Mouse (Mus musculus): ENCODE results near the gene Kcnj15. TPM values are rescaled to one million over a fixed set of nuclear protein-coding genes. Genes with fewer than 3 reads are reported as not detected.

Gene Kcnj15
- total RNA-seq (2023): not detected in 4 replicates

DNA sequence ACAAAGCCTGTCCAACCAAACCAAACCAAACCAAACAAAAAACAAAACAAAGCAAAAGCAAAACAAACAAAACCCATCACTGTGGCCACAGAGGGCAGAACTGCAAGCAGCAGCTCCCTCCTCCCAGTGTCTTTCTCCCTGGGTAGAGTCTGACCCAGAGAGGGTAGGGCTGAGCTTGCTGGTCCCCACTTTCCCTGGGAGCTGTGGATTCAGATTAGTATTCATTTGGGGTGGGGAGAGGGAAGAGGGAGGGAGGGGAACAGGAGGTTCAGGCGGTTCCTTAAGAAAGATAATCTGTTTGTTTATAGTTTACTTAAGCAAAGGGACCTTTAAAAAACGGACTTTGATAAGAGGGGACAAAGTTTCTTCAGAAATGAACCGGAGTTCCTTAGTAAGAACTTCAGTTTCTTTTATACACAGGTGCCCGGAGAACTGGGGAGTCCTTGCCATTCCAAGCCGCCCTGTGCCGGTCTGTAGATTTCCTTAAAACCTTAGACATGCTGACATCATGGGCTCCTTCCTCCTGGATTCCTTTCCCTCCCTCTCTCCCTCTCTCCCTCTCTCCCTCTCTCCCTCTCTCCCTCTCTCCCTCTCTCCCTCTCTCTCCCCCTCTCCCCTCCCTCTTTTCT is at the start of gene Kcnj15:
TSS of gene Kcnj15 (plus strand) at position 293 of the 629 bp plus-strand sequence.

